Mouse (Mus musculus) olfactory bulb, adult 2 months (tissue): Measurements from ENCODE around the gene Myh3.

Source experiments
- CTCF ChIP-seq: fragments of 200-500 bp; IDR thresholded peaks from 2 replicates; pipeline ENCODE4 v1.5.1; 2012; ENCODE audit warnings: low read depth, mild to moderate bottlenecking, low read length, moderate library complexity; ENCODE audit not compliant: insufficient read depth
- POLR2A ChIP-seq: fragments of 200-500 bp; IDR thresholded peaks from 2 replicates; pipeline ENCODE4 v1.6.1; 2012; ENCODE audit warnings: mild to moderate bottlenecking, low read depth, low read length, moderate library complexity; ENCODE audit not compliant: insufficient read depth

DNA sequence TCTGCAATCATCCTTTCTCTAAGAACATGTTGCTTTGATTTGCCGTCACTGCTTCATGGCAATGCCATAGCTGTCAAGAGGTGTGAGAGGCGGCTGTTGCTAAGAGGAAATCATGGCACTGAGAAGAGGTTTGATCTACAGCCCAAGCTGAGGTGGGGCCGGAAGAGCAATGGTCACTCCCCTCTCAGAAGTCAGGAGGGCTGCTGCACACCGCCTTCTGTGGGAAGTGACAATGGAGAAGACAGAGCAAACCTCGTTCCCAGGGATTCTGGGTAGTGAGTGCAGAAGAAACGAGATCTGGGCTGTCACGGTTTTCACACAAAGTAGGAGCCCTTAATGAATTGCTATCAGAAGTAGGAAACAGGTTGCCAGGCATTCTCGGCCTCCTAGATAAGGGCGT lies 25.2 kb downstream of the Myh3 start:
- TF ChIP-seq POLR2A (no peak), CTCF (no peak)
